Mouse (Mus musculus): ENCODE data around the gene Khdrbs1.

- TF ChIP-seq CTCF (conservative IDR thresholded peaks at IDR 0.05; ENCODE audit: low read length) (no peak), POU5F1 (IDR thresholded peaks at IDR 0.05; ENCODE audit: borderline replicate concordance, low read length) (no peak)
Measured at GRCm38 (mm10) chr4:129741974-129742231, 200 bp downstream of the Khdrbs1 start.
